Mouse (Mus musculus): ENCODE measurements around the gene Gm10778.
"Not testable (repeated sequence)": the region's sequence is repeated elsewhere in the genome, so short reads cannot be mapped to it uniquely, and the experiment has no call there.

Gm10778 gene

GRCm38 (mm10) chr10:81627836-81628220, 21.0 kb upstream of the Gm10778 start:
- DNase-seq (ENCODE audit: low read depth, low spot score): no peak

GRCm38 (mm10) chr10:81628390-81628789, 20.5 kb upstream of the Gm10778 start, which contains the start of gene Ankrd24:
Gene Ankrd24 (plus strand): TSS chr10:81628540.
- peak; percentile 28 for DNase-seq (ENCODE audit: low read depth, low spot score)

- peak; percentile 98 for DNase-seq (ENCODE audit: low read depth, low spot score)
Measured at GRCm38 (mm10) chr10:81633253-81634099, 15.4 kb upstream of the Gm10778 start.

- DNase-seq (ENCODE audit: low read depth, low spot score): peak; percentile 72
Measured at GRCm38 (mm10) chr10:81636338-81636737, 12.5 kb upstream of the Gm10778 start.

DNA sequence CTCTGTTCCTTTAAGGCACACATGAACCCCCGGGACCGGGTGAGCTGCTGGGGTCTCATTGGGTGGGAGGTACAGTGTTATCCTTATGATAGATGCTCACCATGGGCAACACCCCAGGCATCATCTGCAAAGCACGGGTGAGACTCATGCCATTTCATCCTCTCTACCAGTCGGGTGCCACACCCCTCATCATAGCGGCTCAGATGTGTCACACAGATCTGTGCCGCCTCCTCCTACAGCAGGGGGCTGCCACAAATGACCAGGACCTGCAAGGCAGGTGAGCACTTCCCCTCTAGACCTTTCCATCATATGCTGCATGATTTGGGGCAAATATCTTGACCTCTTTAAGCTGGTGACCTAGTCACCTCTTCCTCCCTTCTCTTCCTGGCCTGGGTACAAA, 10.8 kb upstream of the Gm10778 start:
- DNase-seq (ENCODE audit: low read depth, low spot score): no peak

GRCm38 (mm10) chr10:81640825-81641224, 8.0 kb upstream of the Gm10778 start:
- DNase-seq (ENCODE audit: low read depth, low spot score): peak; percentile 94

GRCm38 (mm10) chr10:81641566-81641965, 7.3 kb upstream of the Gm10778 start:
- DNase-seq (ENCODE audit: low read depth, low spot score): no peak

GRCm38 (mm10) chr10:81641978-81642647, 6.7 kb upstream of the Gm10778 start:
- no peak for DNase-seq (ENCODE audit: low read depth, low spot score)

DNA sequence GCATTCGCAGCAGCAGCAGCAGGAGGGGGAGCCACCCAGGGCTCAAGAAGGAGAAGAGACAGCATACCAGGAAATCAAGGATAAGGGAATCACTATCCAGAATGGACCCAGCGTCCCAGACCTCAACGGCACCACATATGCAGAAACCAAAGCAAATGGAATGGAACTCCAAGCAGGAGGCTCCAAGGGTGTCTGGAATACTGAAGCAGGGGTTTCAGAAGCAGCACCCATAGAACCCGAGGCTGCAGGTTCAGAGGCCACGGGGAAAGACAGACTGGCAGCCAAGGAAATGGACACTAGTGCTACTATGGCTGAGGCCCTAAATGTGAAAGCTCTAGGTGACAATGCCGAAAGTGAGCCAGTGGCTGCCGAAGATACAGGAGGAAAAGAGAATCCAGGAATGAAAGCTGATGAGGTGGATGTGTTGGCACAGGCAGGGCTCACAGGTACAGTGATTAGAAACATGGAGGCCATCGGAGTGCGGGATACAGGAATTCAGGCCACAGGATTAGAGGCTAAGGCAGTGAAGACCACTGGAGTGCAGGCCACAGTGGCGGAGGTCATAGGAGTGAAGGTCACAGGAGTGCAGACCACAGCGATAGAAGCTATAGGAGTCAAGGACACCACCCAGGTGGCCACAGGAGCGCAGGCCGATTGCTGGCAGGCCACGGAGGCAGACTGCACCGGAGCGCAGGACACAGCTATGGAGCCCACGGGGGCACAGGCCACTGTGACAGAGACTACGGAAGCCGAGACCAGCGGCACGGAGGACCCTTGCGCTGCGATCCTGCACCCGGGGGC, 6.0 kb upstream of the Gm10778 start:
- DNase-seq (ENCODE audit: low read depth, low spot score): no peak

DNA sequence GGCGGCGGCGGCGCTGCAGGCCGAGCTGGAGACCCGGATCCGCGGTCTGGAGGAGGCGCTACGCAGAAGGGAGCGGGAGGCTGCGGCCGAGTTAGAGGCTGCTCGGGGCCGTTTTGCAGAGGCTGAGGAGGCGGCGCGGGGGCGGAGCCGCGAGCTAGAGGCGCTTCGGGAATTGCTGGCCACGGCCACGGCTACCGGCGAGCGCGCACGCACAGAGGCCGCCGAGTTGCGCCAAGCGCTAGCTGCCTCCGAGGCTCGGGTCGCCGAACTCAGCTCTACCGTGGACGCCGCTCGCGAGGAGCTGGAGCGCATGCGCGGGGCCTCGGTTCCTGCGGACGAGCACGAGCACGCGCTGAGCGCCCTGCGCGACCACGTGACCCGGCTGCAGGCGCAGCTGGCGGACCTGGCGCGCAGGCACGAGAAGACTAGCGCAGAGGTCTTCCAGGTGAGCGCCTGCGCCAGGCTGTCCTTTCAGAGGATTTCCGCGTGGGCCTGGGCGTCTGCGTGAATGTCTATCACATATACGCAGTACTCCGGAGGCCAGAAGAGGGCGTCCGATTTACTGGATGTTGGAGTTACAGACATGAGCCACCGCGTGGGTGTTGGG, 5.3 kb upstream of the Gm10778 start:
- DNase-seq (ENCODE audit: low read depth, low spot score): peak; percentile 98

DNA sequence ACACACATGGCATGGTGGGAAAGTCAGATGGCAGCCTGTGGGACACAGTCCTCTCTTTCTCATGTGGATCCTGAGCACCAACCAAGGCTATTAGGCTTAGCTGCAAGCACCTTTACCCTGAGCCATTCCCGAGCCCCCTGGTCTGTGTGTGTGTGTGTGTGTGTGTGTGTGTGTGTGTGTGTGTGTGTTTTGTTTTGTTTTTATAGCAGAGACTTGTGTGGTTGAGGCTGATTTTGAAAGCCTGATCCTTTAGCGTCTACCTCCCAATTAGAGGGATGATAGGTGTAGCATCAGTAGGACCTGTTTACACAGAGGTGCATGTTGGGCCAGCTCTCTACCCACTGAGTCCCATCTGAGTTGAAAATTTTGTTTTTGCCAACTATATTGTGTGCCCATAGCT, 4.7 kb upstream of the Gm10778 start:
- DNase-seq (ENCODE audit: low read depth, low spot score): no peak

DNA sequence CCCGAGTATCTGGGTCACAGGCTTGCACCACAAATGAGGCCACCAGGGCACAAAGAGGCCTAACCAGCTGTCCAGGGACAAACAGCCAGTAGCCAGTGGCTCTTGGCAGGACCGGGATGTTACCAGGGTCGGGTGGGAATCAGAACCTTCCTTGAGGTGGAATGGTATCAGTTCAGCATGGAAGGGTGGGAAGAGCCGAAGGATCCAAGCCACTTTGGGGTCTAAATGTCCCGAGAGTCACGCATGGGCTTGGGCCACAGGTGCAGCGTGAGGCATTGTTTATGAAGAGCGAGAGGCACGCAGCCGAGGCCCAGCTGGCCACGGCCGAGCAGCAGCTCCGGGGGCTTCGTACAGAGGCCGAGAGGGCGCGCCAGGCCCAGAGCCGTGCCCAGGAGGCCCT, 4.1 kb upstream of the Gm10778 start:
- DNase-seq (ENCODE audit: low read depth, low spot score): no peak

DNA sequence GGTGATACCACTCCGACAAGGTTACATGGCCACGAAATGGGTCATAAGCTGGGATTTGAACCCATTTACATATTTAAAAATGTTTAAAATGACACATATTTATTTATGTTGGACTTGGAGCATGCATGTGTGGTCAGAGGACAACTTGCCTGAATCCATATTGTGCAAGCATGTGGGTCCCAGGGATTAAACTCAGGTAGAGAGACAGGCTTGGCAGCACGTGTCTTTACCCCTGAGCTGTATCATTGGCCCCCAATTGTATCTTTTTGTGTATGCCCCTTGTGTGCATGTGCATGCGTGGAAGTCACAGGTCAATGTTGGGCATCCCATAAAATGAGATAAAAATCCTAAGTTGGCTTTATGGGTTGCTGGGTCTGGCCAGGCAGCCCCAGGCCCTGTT, 3.5 kb upstream of the Gm10778 start:
- no peak for DNase-seq (ENCODE audit: low read depth, low spot score)

DNA sequence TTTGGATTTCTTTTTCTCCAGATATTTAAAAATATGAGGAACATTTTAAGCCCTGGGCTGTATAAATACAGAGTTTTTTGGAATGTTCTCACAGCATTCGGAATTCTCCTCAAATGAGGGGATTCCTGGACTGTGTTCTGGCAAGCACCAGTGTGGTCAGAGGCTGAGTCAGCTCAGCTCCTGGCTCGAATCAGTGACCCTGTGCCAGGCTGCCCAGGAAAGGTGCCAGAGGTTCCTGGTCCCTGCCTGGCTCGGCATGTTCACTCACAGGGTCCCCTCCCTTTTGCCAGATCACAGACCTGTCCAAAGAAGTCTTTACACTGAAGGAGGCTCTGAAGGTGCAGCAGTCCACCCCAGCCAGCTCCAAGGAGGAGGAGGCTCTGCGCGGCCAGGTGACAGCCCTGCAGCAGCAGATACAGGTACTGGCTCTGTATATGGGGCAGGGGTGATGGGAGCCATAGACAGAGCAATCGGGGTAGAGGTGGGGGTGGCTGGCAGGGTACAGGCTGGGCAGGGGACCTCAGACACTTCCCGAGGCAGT, 2.8 kb upstream of the Gm10778 start:
- no peak for DNase-seq (ENCODE audit: low read depth, low spot score)

- DNase-seq (ENCODE audit: low read depth, low spot score): peak; percentile 92
Measured at GRCm38 (mm10) chr10:81655178-81655577, 6.3 kb downstream of the Gm10778 start.

- peak; percentile 37 for DNase-seq (ENCODE audit: low read depth, low spot score)
Measured at GRCm38 (mm10) chr10:81656174-81656573, 7.3 kb downstream of the Gm10778 start.

DNA sequence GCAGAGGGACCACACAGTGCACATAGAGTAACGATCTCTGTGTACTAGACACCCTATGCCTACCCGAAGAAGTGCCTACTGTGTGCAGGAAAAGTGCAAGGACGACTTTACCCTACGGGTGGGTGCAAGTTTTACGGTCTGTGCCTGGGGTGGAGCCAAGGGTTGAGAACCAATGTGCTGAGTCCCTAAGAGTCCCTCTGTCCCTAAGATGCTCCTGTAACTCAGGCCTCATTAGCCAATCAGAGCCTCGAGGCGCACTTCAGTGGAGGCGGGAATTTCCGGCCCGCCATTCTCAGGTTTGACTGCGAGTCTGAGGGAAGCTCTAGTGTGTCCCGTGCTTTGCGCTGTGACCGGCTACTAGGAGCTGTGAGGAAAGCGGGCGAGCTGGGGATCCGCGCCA, 38.3 kb downstream of the Gm10778 start:
- DNase-seq (ENCODE audit: low read depth, low spot score): not testable (repeated sequence)

DNA sequence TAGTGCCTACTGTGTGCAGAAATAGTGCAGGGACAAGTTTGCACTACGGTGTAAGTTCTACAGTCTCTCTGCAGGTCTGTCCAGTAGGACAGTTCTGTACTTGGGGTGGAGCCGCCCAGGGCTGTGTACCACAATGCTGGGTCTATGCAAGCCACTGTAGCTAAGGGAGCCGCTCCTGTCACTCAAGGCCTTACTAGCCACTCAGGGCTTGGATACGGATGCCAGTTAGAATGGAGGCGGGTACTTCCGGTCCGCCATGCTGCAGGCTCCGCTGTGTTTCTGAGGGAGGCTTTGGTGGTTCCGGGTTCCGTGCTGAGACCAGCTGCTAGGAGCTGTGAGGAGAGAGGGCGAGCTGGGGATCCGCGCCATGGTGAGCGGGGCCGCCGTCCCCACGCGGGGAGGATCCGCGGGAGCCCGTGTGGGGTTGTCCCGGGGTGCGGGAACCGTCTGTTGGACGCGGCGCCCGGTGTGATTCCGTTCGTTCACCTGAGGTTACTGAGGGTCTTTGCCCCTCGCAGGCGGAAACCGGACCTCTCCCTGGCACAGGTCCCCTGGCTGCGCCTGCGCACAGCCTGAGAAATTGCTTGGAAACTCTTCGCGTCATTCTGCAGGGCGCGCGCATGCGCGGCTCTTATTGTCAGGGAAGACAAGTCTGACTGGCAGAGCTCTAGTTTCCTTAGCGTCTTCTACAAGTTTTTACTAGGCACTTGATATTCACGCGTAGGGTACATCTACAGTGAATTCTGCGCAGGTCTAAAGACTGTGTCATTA, 55.9 kb downstream of the Gm10778 start, which contains the start of gene Zfp433:
TSS of gene Zfp433 (plus strand) at position 295 of the 771 bp plus-strand sequence.
- DNase-seq (ENCODE audit: low read depth, low spot score): not testable (repeated sequence)

All from ZHBTc4 (cell line).